Mouse (Mus musculus): ENCODE measurements around the gene Gm29094.
"Not testable (repeated sequence)": the region's sequence is repeated elsewhere in the genome, so short reads cannot be mapped to it uniquely, and the experiment has no call there.

The Gm29094 gene

GRCm38 (mm10) chr9:89198969-89199416 lies at the start of gene Gm29094, which contains the start of gene Bcl2a1b:
Gene Gm29094 (plus strand): TSS chr9:89199379.
Gene Bcl2a1b (plus strand): TSS chr9:89199209.
- CTCF ChIA-PET, result not testable (repeated sequence)

- CTCF ChIA-PET, result not testable (repeated sequence)
Measured at GRCm38 (mm10) chr9:89172539-89172938, 26.6 kb upstream of the Gm29094 start.

- CTCF ChIA-PET, result not testable (repeated sequence)
Measured at GRCm38 (mm10) chr9:89178833-89179232, 20.3 kb upstream of the Gm29094 start.

- CTCF ChIA-PET, result not testable (repeated sequence)
Measured at GRCm38 (mm10) chr9:89179469-89179868, 19.7 kb upstream of the Gm29094 start.

GRCm38 (mm10) chr9:89187006-89187405 lies 12.2 kb upstream of the Gm29094 start:
- CTCF ChIA-PET, result not testable (repeated sequence)

- CTCF ChIA-PET, result not testable (repeated sequence)
Measured at GRCm38 (mm10) chr9:89195483-89195882, 3.7 kb upstream of the Gm29094 start.

GRCm38 (mm10) chr9:89197509-89197908 lies 1.7 kb upstream of the Gm29094 start:
- CTCF ChIA-PET, result not testable (repeated sequence)

- CTCF ChIA-PET, result not testable (repeated sequence)
Measured at GRCm38 (mm10) chr9:89198349-89198748, 830 bp upstream of the Gm29094 start.

GRCm38 (mm10) chr9:89202256-89202655 lies 3.1 kb downstream of the Gm29094 start:
- CTCF ChIA-PET, result not testable (repeated sequence)

- CTCF ChIA-PET, result not testable (repeated sequence)
Measured at GRCm38 (mm10) chr9:89208939-89209338, 9.8 kb downstream of the Gm29094 start.

- CTCF ChIA-PET, result not testable (repeated sequence)
Measured at GRCm38 (mm10) chr9:89210353-89211064, 11.3 kb downstream of the Gm29094 start, which contains the start of gene Mthfs. Gene Mthfs (plus strand): TSS chr9:89210676.

- CTCF ChIA-PET, result not testable (repeated sequence)
Measured at GRCm38 (mm10) chr9:89211065-89211858, 12.1 kb downstream of the Gm29094 start.

- CTCF ChIA-PET, result not testable (repeated sequence)
Measured at GRCm38 (mm10) chr9:89212428-89212827, 13.2 kb downstream of the Gm29094 start.

GRCm38 (mm10) chr9:89218174-89218573 lies 19.0 kb downstream of the Gm29094 start:
- CTCF ChIA-PET, result not testable (repeated sequence)

- CTCF ChIA-PET, result not testable (repeated sequence)
Measured at GRCm38 (mm10) chr9:89219668-89220067, 20.5 kb downstream of the Gm29094 start.

GRCm38 (mm10) chr9:89220704-89221287 lies 21.6 kb downstream of the Gm29094 start:
- CTCF ChIA-PET, result not testable (repeated sequence)

- CTCF ChIA-PET, result no interaction called here
Measured at GRCm38 (mm10) chr9:89226071-89226470, 26.9 kb downstream of the Gm29094 start.

- CTCF ChIA-PET, result no interaction called here
Measured at GRCm38 (mm10) chr9:89228122-89228521, 28.9 kb downstream of the Gm29094 start.

- CTCF ChIA-PET, result not testable (repeated sequence)
Measured at GRCm38 (mm10) chr9:89230897-89231497, 31.8 kb downstream of the Gm29094 start.

- CTCF ChIA-PET, result not testable (repeated sequence)
Measured at GRCm38 (mm10) chr9:89237131-89237530, 38.0 kb downstream of the Gm29094 start.

GRCm38 (mm10) chr9:89238976-89239505 lies 39.9 kb downstream of the Gm29094 start:
- CTCF ChIA-PET, result interaction anchor here (0.7 kb wide), 1 partner anchor 42 kb away, joined by 6 read pairs; no protein-coding TSS in a partner anchor

GRCm38 (mm10) chr9:89240516-89241019 lies 41.4 kb downstream of the Gm29094 start:
- CTCF ChIA-PET, result not testable (repeated sequence)

Measured in spleen, embryonic (tissue).